Mouse (Mus musculus) liver, adult 2 months (tissue): ENCODE results near the gene Camk2g.

Experiments used
- CTCF ChIP-seq: fragments of 200-500 bp; IDR thresholded peaks from 2 replicates; pipeline ENCODE4 v1.5.1; 2011; ENCODE audit warnings: low read depth, low read length, control low read depth
- POLR2A ChIP-seq: fragments of 200-500 bp; IDR thresholded peaks from 2 replicates; pipeline ENCODE4 v1.6.1; 2011; ENCODE audit warnings: low read length, control low read depth; ENCODE audit not compliant: insufficient read depth; ENCODE audit errors: extremely low read depth

DNA sequence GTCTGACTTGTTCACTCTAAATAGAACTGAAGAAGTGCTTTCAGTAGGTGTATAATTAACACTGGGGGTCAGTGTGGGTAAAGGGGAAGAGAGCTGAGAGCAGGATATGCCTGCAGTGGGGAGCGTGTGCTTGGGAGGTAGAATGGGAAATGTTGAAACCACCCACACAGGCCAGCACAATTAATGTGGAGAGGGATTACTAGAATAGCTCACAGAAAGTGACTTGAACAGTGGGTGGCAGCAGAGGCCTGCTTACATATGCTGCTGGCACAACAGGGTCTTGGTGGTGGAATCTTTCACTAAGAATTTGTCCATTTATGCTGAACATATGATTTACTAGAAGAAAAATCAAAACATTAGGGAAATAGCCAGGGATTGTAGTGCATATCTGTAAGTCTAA is 96.9 kb downstream of the Camk2g start:
- TF ChIP-seq CTCF (peak; percentile 22; the same call in 1 of the 2 replicates), POLR2A (no peak)
